Mouse (Mus musculus): Measurements from ENCODE around the gene B3galt4.

Gene B3galt4

GRCm38 (mm10) chr17:33900281-33900988, 50.9 kb downstream of the B3galt4 start:
- POLR2A ChIA-PET = interaction anchor here (0.7 to 11.0 kb wide), 17 partner anchors 7 to 128 kb away, joined by 3 to 258 read pairs (median 3); partner anchors contain the start of genes Daxx (in 3 of the 4), Tapbp (in 3 of the 4), Zbtb22 (in 3 of the 4) and H2-Ke6 (in 1 of the 4)
- CTCF ChIA-PET = interaction anchor here in 3 of 4 experiments (0.6 to 3.7 kb wide), 4 partner anchors 10 to 506 kb away, joined by 3 to 12 read pairs (median 4); partner anchors contain the start of genes Tapbp (in 1 of the 3) and Zbtb22 (in 1 of the 3)

Data from embryonic stem cell, embryonic (primary cell).